Mouse (Mus musculus) kidney, adult 2 months (tissue): ENCODE measurements around the gene Gria1.

Experiments used
- CTCF ChIP-seq: fragments of 200-500 bp; conservative IDR thresholded peaks from 2 replicates; pipeline ENCODE4 v1.5.1; 2011; ENCODE audit warnings: low read depth, mild to moderate bottlenecking, control low read depth, low read length, moderate library complexity, mixed read lengths; ENCODE audit not compliant: insufficient read depth, insufficient read length
- POLR2A ChIP-seq: fragments of 200-500 bp; IDR thresholded peaks from one replicate; pipeline ENCODE4 v1.6.1; 2011; ENCODE audit warnings: low read depth, low read length, control low read depth

GRCm38 (mm10) chr11:57303602-57304001 lies 292.4 kb downstream of the Gria1 start:
- no peak for TF ChIP-seq CTCF
- TF ChIP-seq POLR2A: no peak
